Mouse (Mus musculus) neural tube, embryonic 13.5 days (tissue): ENCODE measurements around the gene Trim46. TPM values are rescaled to one million over a fixed set of nuclear protein-coding genes. Genes with fewer than 3 reads are reported as not detected.
A peak's percentile ranks its signal among the peaks of the same experiment; 100 is the strongest.

Experiments used
- ATAC-seq: fragments of 200-750 bp; cut with Nextera tagmentation; 2 replicates; pipeline ENCODE4 v1.8.0; 2017; ENCODE audit warnings: low read depth, mild to moderate bottlenecking, moderate TSS enrichment, moderate library complexity
- H3K27ac ChIP-seq: fragments of 300-500 bp; sonication (generic); replicated peaks from 2 replicates; pipeline ENCODE4 v1.5.1; 2015; ENCODE audit warnings: moderate library complexity, mild to moderate bottlenecking, inconsistent platforms
- H3K27me3 ChIP-seq: fragments of 300-500 bp; sonication (generic); 2 replicates; pipeline ENCODE4 v1.6.1; 2015; ENCODE audit warnings: mild to moderate bottlenecking, inconsistent platforms
- H3K36me3 ChIP-seq: fragments of 300-500 bp; sonication (generic); 2 replicates; pipeline ENCODE4 v1.6.1; 2015; ENCODE audit warnings: mild to moderate bottlenecking, inconsistent platforms
- H3K4me1 ChIP-seq: fragments of 300-500 bp; sonication (generic); replicated peaks from 2 replicates; pipeline ENCODE4 v1.6.1; 2015; ENCODE audit warnings: inconsistent platforms
- H3K4me2 ChIP-seq: fragments of 300-500 bp; sonication (generic); 2 replicates; pipeline ENCODE4 v1.6.1; 2015; ENCODE audit warnings: inconsistent platforms, mild to moderate bottlenecking, moderate library complexity
- H3K4me3 ChIP-seq: fragments of 300-500 bp; sonication (generic); 2 replicates; pipeline ENCODE4 v1.5.1; 2015; ENCODE audit warnings: mild to moderate bottlenecking, inconsistent platforms
- H3K9ac ChIP-seq: fragments of 300-500 bp; sonication (generic); 2 replicates; pipeline ENCODE4 v1.6.1; 2015; ENCODE audit warnings: moderate library complexity, mild to moderate bottlenecking, inconsistent platforms
- H3K9me3 ChIP-seq: fragments of 300-500 bp; sonication (generic); 2 replicates; pipeline ENCODE4 v1.6.1; 2016; ENCODE audit warnings: inconsistent platforms
- WGBS: fragments of 180-500 bp; shearing (Covaris S2); methylation state at CpG from one replicate; pipeline ENCODE4 v1.1.7; 2015; 5-methylcytosine and 5-hydroxymethylcytosine counted together
- polyA plus RNA-seq: library from polyadenylated mRNA; unstranded; fragments of >200 nt; fragmentation: Nextera tagmentation; extraction: Ambion mirVana; gene quantifications from 2 replicates; pipeline ENCODE4 v1.2.1, GENCODE M21; 2015

Gene Trim46
- polyA plus RNA-seq, 1 experiment from 2014 or later: 55.9 TPM

DNA sequence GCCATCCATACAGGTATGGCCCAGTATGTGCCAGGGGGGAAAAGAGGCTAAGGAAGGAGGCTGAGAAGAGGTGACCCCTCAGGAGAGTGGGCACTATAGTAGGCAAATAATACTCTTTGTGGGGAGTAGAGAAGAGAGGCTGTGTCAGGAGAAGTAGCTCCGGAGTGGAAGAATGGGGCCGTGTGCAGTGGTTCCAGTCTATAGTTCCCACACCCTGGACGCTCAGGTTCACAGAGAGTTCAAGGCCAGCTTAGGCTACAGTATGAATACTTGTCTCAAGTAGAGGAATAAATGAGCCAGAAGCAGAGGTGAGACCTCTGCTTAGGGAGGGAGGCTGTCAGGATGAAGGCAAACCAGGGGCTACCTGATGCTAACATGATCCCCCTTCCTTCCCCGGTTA is 16.8 kb downstream of the Trim46 start:
- 51% methylated on average over 4 of the region's 4 CpGs for WGBS
- no peak overlapping the region for H3K4me3 ChIP-seq
- H3K4me2 ChIP-seq: no peak overlapping the region
- no peak overlapping the region for H3K9ac ChIP-seq
- peaks cover 16% of the 10 kb centered on the region for H3K36me3 ChIP-seq
- H3K27ac ChIP-seq: no peak overlapping the region
- H3K27me3 ChIP-seq: no peaks in the 10 kb centered on the region
- H3K9me3 ChIP-seq: no peaks in the 10 kb centered on the region
- peaks cover 48% of the 10 kb centered on the region for H3K4me1 ChIP-seq
- ATAC-seq: no peak

DNA sequence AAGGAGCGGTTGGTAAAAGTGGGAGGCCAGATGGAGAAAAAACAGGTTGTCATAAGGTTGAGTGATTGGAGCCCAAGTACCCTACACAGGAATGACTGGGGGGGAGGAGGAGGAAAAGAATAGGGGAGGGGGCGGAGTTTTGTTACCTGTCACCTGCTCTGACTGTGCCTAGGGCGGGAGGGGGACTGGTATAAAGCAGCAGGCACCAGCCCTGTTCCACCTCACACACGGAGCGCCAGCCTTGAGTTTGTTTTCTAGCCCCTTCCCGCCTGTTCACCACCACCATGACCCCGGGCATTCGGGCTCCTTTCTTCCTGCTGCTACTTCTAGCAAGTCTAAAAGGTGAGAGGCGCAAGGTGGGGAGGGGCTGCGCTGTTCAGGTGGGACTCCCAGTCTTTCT is 17.3 kb downstream of the Trim46 start, which contains the start of gene Muc1:
TSS of gene Muc1 (plus strand) at position 222 of the 400 bp plus-strand sequence.
- WGBS: 35% methylated on average over 10 of the region's 10 CpGs
- Histone ChIP-seq H3K4me1 (peaks cover 52% of the 10 kb centered on the region), H3K36me3 (peaks cover 12% of the 10 kb centered on the region), H3K4me3 (peak within 1 kb of the TSS; percentile 50), H3K9ac (peak within 1 kb of the TSS; percentile 79), H3K27me3 (no peaks in the 10 kb centered on the region), H3K4me2 (peak within 1 kb of the TSS; percentile 79), H3K27ac (peak within 1 kb of the TSS; percentile 92), H3K9me3 (no peaks in the 10 kb centered on the region)
- ATAC-seq: no peak

DNA sequence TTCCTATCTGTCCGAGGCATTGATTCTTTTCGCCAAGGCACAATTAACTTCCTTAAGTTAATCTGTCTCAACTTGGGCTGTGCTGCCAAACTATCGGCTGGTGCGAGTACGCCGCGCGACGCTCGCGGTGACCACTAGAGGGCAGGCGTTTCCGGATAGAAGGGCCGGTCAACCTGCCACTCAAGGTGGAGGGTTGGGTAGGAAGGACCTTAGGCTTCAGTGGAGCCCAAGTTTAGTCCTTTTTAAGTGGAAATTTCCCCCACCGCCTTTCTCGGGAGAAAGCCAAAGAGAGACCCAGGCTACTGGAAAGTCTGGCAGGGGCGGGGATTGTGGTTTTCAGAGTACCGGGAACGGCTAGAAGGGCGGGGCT is 17.9 kb downstream of the Trim46 start:
- WGBS: under 1% methylated on average over 20 of the region's 20 CpGs
- Histone ChIP-seq H3K4me2 (peak overlapping the region; percentile 79), H3K4me3 (peak overlapping the region; percentile 50), H3K9me3 (no peaks in the 10 kb centered on the region), H3K9ac (peak overlapping the region; percentile 79), H3K4me1 (peaks cover 59% of the 10 kb centered on the region), H3K27me3 (no peaks in the 10 kb centered on the region), H3K27ac (peak overlapping the region; percentile 92), H3K36me3 (peaks cover 11% of the 10 kb centered on the region)
- peak; percentile 29; the same call in 1 of the 2 replicates for ATAC-seq

DNA sequence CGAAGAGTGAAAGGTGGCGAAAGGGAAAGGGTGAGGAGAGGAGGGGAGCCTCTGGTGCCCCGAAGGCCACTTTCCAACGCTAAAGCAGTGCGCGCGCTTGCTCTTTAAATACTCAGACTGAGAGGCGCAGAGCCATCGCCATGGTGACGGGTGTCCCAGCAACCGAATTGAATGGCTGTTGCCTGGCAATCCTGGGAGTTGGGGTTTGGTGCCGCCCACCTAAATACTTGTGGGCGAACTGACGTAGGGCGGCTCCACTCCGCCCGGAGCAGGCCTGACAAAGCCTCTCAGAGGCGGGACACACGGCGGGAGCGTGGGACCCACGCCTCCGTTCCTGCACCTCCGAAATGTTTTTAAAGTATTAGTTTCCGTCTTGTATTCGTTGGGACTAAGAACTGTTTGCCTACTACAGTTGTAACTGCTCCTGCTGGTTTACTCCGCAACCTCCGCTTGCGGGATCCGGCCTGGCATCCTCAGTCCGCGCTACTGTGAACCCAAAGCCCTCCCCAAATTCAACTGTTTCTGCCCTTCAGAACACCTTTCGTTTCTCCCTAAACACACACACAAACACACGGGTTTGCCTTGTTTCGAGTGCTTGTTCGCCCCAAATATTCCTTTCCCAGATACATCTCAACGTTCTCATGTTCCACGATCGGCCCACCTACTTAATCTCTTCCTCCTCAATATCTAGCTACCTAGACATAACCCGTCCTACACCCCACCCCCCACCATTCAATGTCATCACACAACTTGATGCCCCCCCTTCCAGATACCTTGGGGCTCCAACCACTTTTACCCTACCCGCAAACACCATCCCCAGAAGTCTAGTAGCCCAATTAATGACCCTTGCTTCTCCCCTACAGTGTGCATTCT is 18.6 kb downstream of the Trim46 start:
- Histone ChIP-seq H3K4me3 (peak overlapping the region; percentile 50), H3K27ac (peak overlapping the region; percentile 92), H3K4me2 (peak overlapping the region; percentile 79), H3K36me3 (peaks cover 12% of the 10 kb centered on the region), H3K9me3 (no peaks in the 10 kb centered on the region), H3K4me1 (peaks cover 64% of the 10 kb centered on the region), H3K27me3 (no peaks in the 10 kb centered on the region), H3K9ac (peak overlapping the region; percentile 79)
- WGBS: 2% methylated on average over 41 of the region's 41 CpGs
- peak; percentile 67 for ATAC-seq

DNA sequence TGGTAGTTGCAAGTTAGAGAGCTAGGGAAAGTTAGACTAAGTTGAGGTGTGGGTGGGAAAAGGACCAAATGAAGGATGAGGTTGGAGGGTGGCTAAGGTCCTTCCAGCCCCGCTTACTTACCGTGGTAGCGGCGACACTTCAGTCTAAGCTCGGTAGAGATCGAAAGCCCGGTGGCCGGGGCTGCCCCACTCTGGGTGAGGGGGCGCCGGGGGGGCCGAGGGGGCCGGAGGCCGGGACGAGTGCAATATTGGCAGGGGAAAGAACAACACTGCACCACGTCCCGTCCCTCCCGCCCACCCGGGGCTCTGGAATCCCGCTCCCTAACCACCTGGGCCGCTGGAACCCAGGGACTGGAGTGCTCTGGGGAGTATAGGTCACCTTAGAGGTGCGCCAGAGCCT is 19.2 kb downstream of the Trim46 start, which contains the start of gene Mtx1:
TSS of gene Mtx1 (minus strand) at position 189 of the 400 bp plus-strand sequence.
- under 1% methylated on average over 21 of the region's 21 CpGs for WGBS
- Histone ChIP-seq H3K27ac (peak within 1 kb of the TSS; percentile 92), H3K27me3 (no peaks in the 10 kb centered on the region), H3K9ac (peak within 1 kb of the TSS; percentile 79), H3K36me3 (peaks cover 12% of the 10 kb centered on the region), H3K4me3 (peak within 1 kb of the TSS; percentile 50), H3K4me2 (peak within 1 kb of the TSS; percentile 79), H3K4me1 (peaks cover 64% of the 10 kb centered on the region), H3K9me3 (no peaks in the 10 kb centered on the region)
- peak; percentile 6; the same call in 1 of the 2 replicates for ATAC-seq

DNA sequence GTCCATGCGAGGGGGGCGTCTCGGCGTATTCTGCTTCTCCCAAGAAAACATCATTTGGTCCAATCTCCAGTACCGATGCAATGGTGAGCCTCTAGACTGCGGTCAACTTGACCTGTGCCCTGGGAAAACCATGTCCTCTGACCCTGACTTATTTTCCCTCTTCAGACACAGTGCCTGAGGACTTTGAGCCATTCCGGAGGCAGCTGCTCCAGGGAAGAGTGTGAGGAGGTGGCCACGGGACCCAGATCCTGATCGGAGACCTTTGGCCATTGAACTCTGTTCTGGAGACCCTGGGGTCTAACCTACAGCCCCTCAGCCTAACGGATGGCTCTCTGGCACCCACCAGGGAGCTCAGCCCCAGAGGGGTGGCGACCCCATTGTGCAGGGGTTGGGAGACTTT is 19.7 kb downstream of the Trim46 start:
- H3K36me3 ChIP-seq: peaks cover 14% of the 10 kb centered on the region
- H3K27ac ChIP-seq: peak overlapping the region; percentile 92
- 7% methylated on average over 11 of the region's 11 CpGs for WGBS
- H3K4me2 ChIP-seq: peak overlapping the region; percentile 79
- ATAC-seq: no peak
- H3K9me3 ChIP-seq: no peaks in the 10 kb centered on the region
- peaks cover 65% of the 10 kb centered on the region for H3K4me1 ChIP-seq
- H3K4me3 ChIP-seq: peak overlapping the region; percentile 50
- H3K27me3 ChIP-seq: no peaks in the 10 kb centered on the region
- H3K9ac ChIP-seq: peak overlapping the region; percentile 79

DNA sequence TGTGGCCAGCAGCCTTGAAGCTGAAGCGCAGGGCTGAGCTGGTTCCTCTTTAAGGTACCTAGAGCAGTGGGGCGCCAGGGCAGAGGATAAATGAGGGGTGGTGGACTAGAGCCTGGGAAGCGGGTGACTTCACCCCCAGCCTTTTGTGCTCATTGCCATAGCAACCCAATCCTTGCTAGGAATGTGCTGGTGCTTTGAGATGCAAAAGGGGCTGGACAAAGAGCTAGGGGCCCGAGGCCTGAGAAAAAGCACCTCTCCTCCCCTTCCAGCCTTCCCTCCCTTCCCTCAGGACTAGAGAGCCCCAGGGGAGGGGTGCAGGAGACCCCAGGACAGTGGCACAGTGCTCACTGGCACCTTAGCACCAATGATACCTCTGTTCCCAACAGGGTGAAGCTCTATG is 20.2 kb downstream of the Trim46 start:
- no peaks in the 10 kb centered on the region for H3K27me3 ChIP-seq
- H3K4me3 ChIP-seq: peak overlapping the region; percentile 50
- 9% methylated on average over 4 of the region's 4 CpGs for WGBS
- peak overlapping the region; percentile 92 for H3K27ac ChIP-seq
- no peaks in the 10 kb centered on the region for H3K9me3 ChIP-seq
- peak overlapping the region; percentile 79 for H3K4me2 ChIP-seq
- peaks cover 70% of the 10 kb centered on the region for H3K4me1 ChIP-seq
- H3K36me3 ChIP-seq: peaks cover 17% of the 10 kb centered on the region
- ATAC-seq: peak; percentile 48
- peak overlapping the region; percentile 79 for H3K9ac ChIP-seq

DNA sequence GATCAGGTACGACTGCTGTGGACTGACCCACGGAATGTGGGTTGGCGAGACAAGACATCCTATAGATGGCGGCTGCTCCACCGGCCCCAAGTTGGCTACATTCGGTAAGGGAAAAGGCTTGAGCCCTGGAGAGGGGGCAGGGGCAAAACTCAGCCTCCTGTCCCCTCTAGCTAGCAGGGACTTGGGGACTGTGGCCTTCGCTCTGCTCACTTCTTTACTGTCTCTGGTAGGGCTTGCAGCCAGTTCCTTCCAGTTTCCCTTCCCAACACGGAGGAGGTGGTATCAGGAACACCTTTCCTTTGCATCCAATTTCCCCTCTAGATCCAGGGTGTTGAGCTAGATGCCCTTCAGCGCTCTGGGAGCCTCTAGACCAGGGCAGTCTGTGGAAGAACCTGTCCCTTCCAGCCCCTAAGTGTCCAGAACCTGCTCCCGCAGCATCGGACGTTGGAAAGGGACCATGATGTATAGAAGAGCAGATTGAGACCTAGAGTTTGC is 20.7 kb downstream of the Trim46 start:
- H3K4me2 ChIP-seq: peak overlapping the region; percentile 79

DNA sequence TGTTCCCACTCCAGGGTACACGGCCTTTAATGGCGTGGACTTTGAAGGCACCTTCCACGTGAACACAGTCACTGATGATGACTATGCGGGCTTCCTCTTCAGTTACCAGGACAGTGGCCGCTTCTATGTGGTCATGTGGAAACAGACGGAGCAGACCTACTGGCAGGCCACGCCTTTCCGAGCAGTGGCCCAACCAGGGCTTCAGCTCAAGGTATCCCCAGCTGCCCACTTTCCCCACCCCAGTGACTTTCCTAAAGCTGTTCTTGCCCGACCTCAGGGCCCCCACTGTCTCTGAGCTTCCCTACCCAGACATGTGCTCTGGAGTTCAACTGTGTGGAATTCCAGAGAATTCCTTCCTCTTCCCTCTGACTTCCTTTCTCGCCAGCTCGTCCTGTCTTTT is 21.3 kb downstream of the Trim46 start:
- Histone ChIP-seq H3K4me1 (peaks cover 74% of the 10 kb centered on the region), H3K27ac (peak overlapping the region; percentile 92), H3K4me3 (peak overlapping the region; percentile 50), H3K4me2 (peak overlapping the region; percentile 79), H3K9ac (peak overlapping the region; percentile 79), H3K36me3 (peaks cover 17% of the 10 kb centered on the region), H3K27me3 (no peaks in the 10 kb centered on the region), H3K9me3 (no peaks in the 10 kb centered on the region)
- 32% methylated on average over 11 of the region's 11 CpGs for WGBS
- no peak for ATAC-seq

More for the DNA sequence above, 20.7 kb downstream of the Trim46 start:
- ATAC-seq: no peak
- Histone ChIP-seq H3K4me1 (peaks cover 70% of the 10 kb centered on the region), H3K4me3 (peak overlapping the region; percentile 50), H3K36me3 (peaks cover 17% of the 10 kb centered on the region), H3K27me3 (no peaks in the 10 kb centered on the region), H3K9ac (peak overlapping the region; percentile 79), H3K9me3 (no peaks in the 10 kb centered on the region), H3K27ac (peak overlapping the region; percentile 92)
- 21% methylated on average over 12 of the region's 12 CpGs for WGBS

DNA sequence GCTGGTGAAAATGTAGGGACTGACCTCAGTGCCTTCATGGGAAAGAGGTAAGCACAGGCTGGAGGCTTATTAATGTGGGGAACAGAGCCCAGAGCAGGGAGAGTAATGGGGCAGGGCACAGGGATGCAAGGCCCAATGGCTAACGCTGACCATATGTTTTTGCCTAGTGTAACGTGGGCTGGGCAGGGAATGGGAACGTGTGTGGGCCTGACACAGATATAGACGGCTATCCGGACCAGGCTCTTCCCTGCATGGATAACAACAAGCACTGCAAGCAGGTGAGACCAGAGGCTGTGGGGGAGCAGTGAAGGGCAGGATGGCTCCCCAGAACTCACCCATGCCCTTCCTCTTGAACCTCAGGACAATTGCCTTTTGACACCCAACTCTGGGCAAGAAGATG is 24.9 kb downstream of the Trim46 start:
- no peak for ATAC-seq
- peak overlapping the region; percentile 32; the same call in 1 of the 2 replicates for H3K9ac ChIP-seq
- no peaks in the 10 kb centered on the region for H3K27me3 ChIP-seq
- no peak overlapping the region for H3K27ac ChIP-seq
- WGBS: 65% methylated on average over 5 of the region's 5 CpGs
- no peak overlapping the region for H3K4me3 ChIP-seq
- peaks cover 24% of the 10 kb centered on the region for H3K36me3 ChIP-seq
- no peak overlapping the region for H3K4me2 ChIP-seq
- H3K4me1 ChIP-seq: peaks cover 58% of the 10 kb centered on the region
- no peaks in the 10 kb centered on the region for H3K9me3 ChIP-seq

DNA sequence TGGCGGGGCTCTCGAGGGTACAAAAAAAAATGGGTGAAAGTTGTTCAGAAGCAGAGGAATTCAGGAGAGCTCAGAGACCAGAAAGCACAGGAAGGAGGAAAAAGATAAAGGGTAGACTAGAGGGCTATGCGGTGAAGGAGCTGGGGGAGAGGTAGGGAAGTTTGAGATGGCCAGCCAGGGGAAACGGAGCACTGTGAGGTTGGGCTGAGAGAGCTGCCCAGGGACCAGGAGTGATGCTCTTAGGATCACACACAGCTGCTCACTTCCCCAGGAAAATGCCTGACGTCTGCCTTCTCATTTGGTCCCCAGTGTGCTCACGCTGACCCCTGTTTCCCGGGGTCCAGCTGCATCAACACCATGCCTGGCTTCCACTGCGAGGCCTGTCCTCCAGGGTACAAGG is 26.6 kb downstream of the Trim46 start:
- Histone ChIP-seq H3K4me2 (no peak overlapping the region), H3K27me3 (no peaks in the 10 kb centered on the region), H3K4me1 (peaks cover 58% of the 10 kb centered on the region), H3K4me3 (no peak overlapping the region), H3K27ac (peak overlapping the region; percentile 23; the same call in 1 of the 2 replicates), H3K9ac (0 out of 2 replicates have a peak overlapping the region, but pooled peaks have one; percentile 22), H3K9me3 (no peaks in the 10 kb centered on the region), H3K36me3 (peaks cover 24% of the 10 kb centered on the region)
- 43% methylated on average over 8 of the region's 8 CpGs for WGBS
- ATAC-seq: no peak

DNA sequence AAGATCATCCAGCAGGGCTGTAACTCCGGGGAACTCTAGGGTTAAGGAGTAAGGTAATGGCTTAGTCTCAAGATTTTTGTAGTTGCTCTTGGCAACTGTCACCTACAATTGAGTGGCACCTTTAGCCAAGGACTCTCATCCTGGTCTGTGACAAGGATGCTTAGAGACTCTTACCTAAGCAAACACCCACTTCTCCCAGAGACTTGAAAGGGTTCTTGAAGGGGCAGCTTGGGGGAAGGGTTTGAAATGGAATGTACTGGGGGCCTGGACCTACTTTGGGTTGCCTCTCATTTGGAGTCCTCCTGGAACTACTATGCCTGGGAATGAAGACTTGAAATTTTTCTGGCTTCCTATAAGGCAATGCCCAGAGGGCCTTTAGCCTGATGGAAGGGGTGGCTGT is 27.8 kb downstream of the Trim46 start:
- Histone ChIP-seq H3K4me3 (no peak overlapping the region), H3K27me3 (no peaks in the 10 kb centered on the region), H3K9me3 (no peaks in the 10 kb centered on the region), H3K36me3 (peaks cover 19% of the 10 kb centered on the region), H3K4me1 (peaks cover 49% of the 10 kb centered on the region), H3K9ac (no peak overlapping the region), H3K4me2 (no peak overlapping the region), H3K27ac (no peak overlapping the region)
- no peak for ATAC-seq
- WGBS: 86% methylated on average over 1 of the region's 1 CpGs
